Mouse (Mus musculus): ENCODE data around the gene Rslcan18. TPM values are rescaled to one million over a fixed set of nuclear protein-coding genes. Genes with fewer than 3 reads are reported as not detected.

Rslcan18 gene
- 0.18 TPM in 1 of 2 replicates, not detected in the other for polyA plus RNA-seq (2015; fragmentation: Nextera tagmentation; extraction: Ambion mirVana)

DNA sequence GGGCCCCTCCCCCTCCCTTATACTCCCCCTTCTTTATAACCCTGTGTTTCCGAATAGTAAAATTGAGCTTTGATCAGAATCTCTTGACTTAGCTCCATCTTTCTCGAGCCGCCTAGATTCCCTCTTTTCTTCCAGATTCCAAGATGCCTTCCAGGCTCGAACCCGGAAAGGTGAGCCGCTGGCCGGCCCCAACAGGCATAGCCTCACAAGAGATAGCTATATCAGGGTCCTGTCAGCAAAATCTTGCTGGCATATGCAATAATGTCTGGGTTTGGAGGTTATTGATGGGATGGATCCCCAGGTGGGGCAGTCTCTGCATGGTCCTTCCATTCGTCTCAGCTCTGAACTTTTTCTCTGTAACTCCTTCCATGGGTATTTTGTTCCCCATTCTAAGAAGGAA is at the start of gene Rslcan18:
Gene Rslcan18 (minus strand): TSS at position 101 of the 400 bp plus-strand sequence.

GRCm38 (mm10) chr13:67121360-67121759 is 5.3 kb upstream of the Rslcan18 start, which contains the start of gene Zfp759:
Gene Zfp759, plus strand, starts transcription at chr13:67121660.

DNA sequence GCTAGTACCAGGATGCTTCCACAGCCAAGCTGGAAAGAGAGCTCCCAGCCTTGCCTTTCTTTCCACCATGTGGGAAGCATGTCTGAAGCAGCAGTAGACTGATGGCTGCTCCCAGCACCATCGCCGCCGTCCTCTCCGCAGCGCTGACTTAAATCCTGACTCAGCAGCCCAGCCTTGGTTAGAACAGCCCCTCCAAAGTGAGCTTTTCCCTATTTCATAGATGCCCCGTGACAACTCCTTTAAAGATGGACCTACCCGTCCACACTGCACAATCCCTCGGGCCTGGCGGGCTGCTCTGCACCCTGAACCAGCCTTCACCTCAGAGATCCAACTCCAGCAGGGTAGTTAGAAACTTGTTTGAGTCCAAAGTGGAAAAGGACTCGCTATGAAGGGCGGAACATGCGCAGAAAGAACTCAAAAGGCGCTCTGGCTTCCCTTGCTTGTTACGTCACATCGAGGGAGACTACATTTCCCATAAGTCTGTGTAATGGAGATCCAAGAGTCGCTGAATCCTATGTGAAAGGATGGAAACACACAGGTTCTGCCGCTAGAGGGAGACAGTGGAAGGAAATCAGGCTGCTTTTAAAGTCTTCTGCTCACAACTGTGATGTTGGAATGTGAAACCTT is 7.8 kb downstream of the Rslcan18 start, which contains the start of gene Gm28557:
Gene Gm28557 (minus strand): TSS at position 411 of the 627 bp plus-strand sequence.

GRCm38 (mm10) chr13:67097876-67098275 is 18.2 kb downstream of the Rslcan18 start, which contains the start of gene Zfp708:
Gene Zfp708, minus strand, starts transcription at chr13:67097976.

GRCm38 (mm10) chr13:67060786-67061358 is 55.2 kb downstream of the Rslcan18 start, which contains the start of gene Zfp712:
Gene Zfp712, minus strand, starts transcription at chr13:67061170.

Other genes with a start within 250 kb of the Rslcan18 start
- 0.32 and 0.91 TPM in 2 replicates for gene Gm10767, start 211.3 kb downstream of the Rslcan18 start, polyA plus RNA-seq (2015; fragmentation: Nextera tagmentation; extraction: Ambion mirVana)
- 1.2 and 1.3 TPM in 2 replicates for gene Zfp712, start 55.1 kb downstream of the Rslcan18 start, polyA plus RNA-seq (2015; fragmentation: Nextera tagmentation; extraction: Ambion mirVana)
- gene Zfp708, start 18.3 kb downstream of the Rslcan18 start, polyA plus RNA-seq (2015; fragmentation: Nextera tagmentation; extraction: Ambion mirVana): 2.4 and 3.0 TPM in 2 replicates
- gene Gm28557, start 7.7 kb downstream of the Rslcan18 start, polyA plus RNA-seq (2015; fragmentation: Nextera tagmentation; extraction: Ambion mirVana): 1.3 and 1.7 TPM in 2 replicates
- 1.0 TPM in 2 replicates for gene Zfp759, start 5.4 kb upstream of the Rslcan18 start, polyA plus RNA-seq (2015; fragmentation: Nextera tagmentation; extraction: Ambion mirVana)
- gene Rsl1, start 56.9 kb upstream of the Rslcan18 start, polyA plus RNA-seq (2015; fragmentation: Nextera tagmentation; extraction: Ambion mirVana): 2.4 and 2.6 TPM in 2 replicates
- 0.56 and 0.71 TPM in 2 replicates for gene Zfp455, start 78.2 kb upstream of the Rslcan18 start, polyA plus RNA-seq (2015; fragmentation: Nextera tagmentation; extraction: Ambion mirVana)
- 0.56 and 0.71 TPM in 2 replicates for gene Zfp458, start 162.2 kb upstream of the Rslcan18 start, polyA plus RNA-seq (2015; fragmentation: Nextera tagmentation; extraction: Ambion mirVana)
- gene Zfp457, start 190.2 kb upstream of the Rslcan18 start, polyA plus RNA-seq (2015; fragmentation: Nextera tagmentation; extraction: Ambion mirVana): 0.34 and 0.73 TPM in 2 replicates
- 0.62 and 0.69 TPM in 2 replicates for gene Zfp595, start 216.3 kb upstream of the Rslcan18 start, polyA plus RNA-seq (2015; fragmentation: Nextera tagmentation; extraction: Ambion mirVana)
- gene Gm28044, start 244.3 kb upstream of the Rslcan18 start, polyA plus RNA-seq (2015; fragmentation: Nextera tagmentation; extraction: Ambion mirVana): not detected in 2 replicates
- gene Zfp953, start 244.3 kb upstream of the Rslcan18 start, polyA plus RNA-seq (2015; fragmentation: Nextera tagmentation; extraction: Ambion mirVana): 0.37 and 0.41 TPM in 2 replicates

All from skeletal muscle tissue, postnatal 0 days (tissue).